Mouse (Mus musculus) left cerebral cortex, adult 9 months (tissue): ENCODE results near the gene Fam107a.
A peak's percentile ranks its signal among the peaks of the same experiment; 100 is the strongest.
"Not testable (repeated sequence)": the region's sequence is repeated elsewhere in the genome, so short reads cannot be mapped to it uniquely, and the experiment has no call there.

Experiments
- DNase-seq, 2 experiments: peaks; one replicate each; pipeline ENCODE4 v3.0.0; 2022; ENCODE audit warnings: low spot score in 2 of 2

Fam107a gene

GRCm38 (mm10) chr14:8316366-8317193 is 1.2 kb downstream of the Fam107a start:
- DNase-seq, result no peak

- DNase-seq, result no peak
Measured at GRCm38 (mm10) chr14:8315169-8315568, 2.7 kb downstream of the Fam107a start.

GRCm38 (mm10) chr14:8314536-8314935 is 3.3 kb downstream of the Fam107a start:
- no peak for DNase-seq

- DNase-seq, result peak; percentile 26 to 35
Measured at GRCm38 (mm10) chr14:8313877-8314276, 3.9 kb downstream of the Fam107a start.

- peak in 1 of 2 experiments; percentile 44 for DNase-seq
Measured at GRCm38 (mm10) chr14:8309621-8310141, 8.1 kb downstream of the Fam107a start.

GRCm38 (mm10) chr14:8308650-8309049 is 9.2 kb downstream of the Fam107a start:
- DNase-seq, result no peak

GRCm38 (mm10) chr14:8306884-8307283 is 10.9 kb downstream of the Fam107a start:
- no peak for DNase-seq

GRCm38 (mm10) chr14:8305014-8305413 is 12.8 kb downstream of the Fam107a start:
- DNase-seq, result peak in 1 of 2 experiments; percentile 18

- no peak for DNase-seq
Measured at GRCm38 (mm10) chr14:8304082-8304481, 13.7 kb downstream of the Fam107a start.

GRCm38 (mm10) chr14:8302687-8303086 is 15.1 kb downstream of the Fam107a start:
- DNase-seq, result no peak

GRCm38 (mm10) chr14:8300281-8300680 is 17.5 kb downstream of the Fam107a start:
- DNase-seq, result peak in 1 of 2 experiments; percentile 50

- peak in 1 of 2 experiments; percentile 27 for DNase-seq
Measured at GRCm38 (mm10) chr14:8297889-8298293, 19.9 kb downstream of the Fam107a start.

GRCm38 (mm10) chr14:8294257-8294656 is 23.6 kb downstream of the Fam107a start:
- no peak for DNase-seq

- not testable (repeated sequence) for DNase-seq
Measured at GRCm38 (mm10) chr14:8286595-8286994, 31.2 kb downstream of the Fam107a start.

- DNase-seq, result no peak
Measured at GRCm38 (mm10) chr14:8283784-8284183, 34.0 kb downstream of the Fam107a start.

- not testable (repeated sequence) for DNase-seq
Measured at GRCm38 (mm10) chr14:8271281-8271680, 46.5 kb downstream of the Fam107a start.

- DNase-seq, result no peak
Measured at GRCm38 (mm10) chr14:8264378-8264777, 53.4 kb downstream of the Fam107a start.

GRCm38 (mm10) chr14:8262242-8262641 is 55.6 kb downstream of the Fam107a start:
- no peak for DNase-seq

- DNase-seq, result no peak
Measured at GRCm38 (mm10) chr14:8260214-8260613, 57.6 kb downstream of the Fam107a start.

GRCm38 (mm10) chr14:8259166-8259565 is 58.7 kb downstream of the Fam107a start, which contains the start of gene Acox2:
Gene Acox2, minus strand, starts transcription at chr14:8259353.
- DNase-seq, result no peak

- no peak for DNase-seq
Measured at GRCm38 (mm10) chr14:8258752-8259151, 59.1 kb downstream of the Fam107a start.

- no peak for DNase-seq
Measured at GRCm38 (mm10) chr14:8258335-8258627, 59.5 kb downstream of the Fam107a start.
